Mouse (Mus musculus) skeletal muscle tissue, adult 2 months (tissue): ENCODE results near the gene Gp2.

Experiments used
- DNase-seq: peaks from one replicate; pipeline ENCODE4 v3.0.0-alpha.2; 2012; ENCODE audit warnings: low read depth, low spot score

Gp2 gene

DNA sequence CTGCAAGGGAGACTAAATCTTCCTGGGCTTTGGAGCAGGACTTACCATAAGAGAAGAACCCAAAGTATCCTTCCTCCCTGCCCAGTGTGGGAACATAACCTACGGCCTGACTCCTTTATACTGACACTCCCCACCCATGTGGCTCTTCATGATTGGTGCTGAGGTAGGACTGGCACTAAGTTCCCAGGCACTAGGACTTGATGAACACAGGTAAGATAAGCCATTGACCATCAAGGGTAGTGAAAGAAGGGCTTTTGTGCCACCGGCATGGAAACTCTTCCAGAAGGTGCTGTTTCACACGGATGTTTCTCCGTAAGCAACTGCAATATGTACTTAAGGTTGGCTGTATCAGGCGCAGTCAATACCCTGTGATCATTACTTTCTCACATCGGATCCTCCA lies at the start of gene Gp2:
Gene Gp2 (minus strand): TSS at position 101 of the 400 bp plus-strand sequence.
- DNase-seq = no peak

DNA sequence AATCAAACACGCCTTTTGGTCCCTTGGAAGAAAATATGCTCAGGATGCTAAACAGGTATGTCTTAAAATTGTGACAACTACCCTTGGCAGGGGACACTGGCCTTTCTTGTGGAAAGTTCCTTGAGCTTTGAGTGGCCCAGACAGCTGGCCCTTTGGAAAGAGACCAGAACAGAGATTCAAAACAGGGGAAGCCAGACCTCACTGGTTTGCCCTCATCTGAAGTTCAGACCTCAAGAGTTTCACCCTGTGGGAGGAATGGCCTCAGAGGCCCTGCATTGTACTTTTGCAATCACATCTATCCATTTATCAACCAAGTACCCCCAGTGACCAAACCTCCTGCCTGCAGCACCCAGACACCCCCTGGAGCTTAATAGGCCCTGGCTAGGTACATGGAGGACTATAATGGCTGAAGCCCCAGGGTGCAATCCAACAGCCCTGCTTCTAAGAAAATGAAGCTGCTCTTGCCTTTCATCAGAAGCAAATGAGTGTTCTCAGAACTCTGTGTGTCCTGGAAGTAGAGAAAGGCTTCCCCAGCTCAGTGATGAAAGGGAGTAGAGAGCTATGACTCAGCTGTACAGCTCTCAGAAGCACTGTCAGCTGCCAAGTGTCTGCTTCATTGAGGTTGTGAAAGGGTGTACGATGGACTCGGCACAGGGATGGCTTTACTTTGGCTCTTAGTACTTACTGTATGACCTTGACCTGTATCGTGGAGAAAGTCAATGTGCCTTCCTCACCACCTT lies 31.1 kb upstream of the Gp2 start:
- no peak for DNase-seq

DNA sequence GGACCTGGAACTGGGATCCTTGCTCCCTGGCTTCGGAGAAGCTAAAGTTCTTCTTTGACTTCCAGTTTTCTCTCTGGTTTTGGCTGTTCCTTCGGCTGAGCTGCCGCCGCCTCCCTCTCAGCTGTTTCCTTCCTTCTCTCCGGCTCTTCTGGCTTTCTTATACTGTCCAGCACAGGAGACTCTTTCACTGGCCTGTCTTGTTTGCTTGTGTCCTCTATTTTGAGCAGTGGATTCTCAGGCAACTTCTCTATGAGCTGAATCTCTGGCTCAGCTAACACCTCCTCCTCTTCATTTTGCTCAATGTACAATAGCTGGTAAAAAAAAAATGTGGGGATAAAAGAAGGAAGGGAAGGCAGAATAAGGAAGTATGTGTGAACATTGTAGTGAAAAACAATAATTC lies 27.6 kb upstream of the Gp2 start:
- no peak for DNase-seq

DNA sequence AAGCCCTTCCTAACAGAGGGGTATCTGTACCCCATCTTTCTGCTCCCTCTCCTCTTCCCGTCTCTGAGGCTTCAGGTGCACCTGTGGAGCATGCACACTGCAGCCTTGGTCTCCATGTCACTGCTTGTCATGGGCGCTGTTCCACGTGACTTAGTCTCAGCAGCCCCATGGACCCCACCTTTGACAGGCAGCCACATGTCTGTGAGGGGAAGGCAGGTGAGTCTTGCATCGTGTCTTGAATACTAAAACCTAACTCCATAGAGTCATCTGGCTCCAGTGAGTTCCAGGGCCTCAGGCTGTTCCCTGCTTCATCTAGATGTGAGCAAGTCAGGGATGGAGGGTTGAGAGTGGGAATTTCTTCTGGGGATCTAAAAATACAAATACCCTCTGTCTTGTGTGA lies 25.1 kb upstream of the Gp2 start:
- no peak for DNase-seq

DNA sequence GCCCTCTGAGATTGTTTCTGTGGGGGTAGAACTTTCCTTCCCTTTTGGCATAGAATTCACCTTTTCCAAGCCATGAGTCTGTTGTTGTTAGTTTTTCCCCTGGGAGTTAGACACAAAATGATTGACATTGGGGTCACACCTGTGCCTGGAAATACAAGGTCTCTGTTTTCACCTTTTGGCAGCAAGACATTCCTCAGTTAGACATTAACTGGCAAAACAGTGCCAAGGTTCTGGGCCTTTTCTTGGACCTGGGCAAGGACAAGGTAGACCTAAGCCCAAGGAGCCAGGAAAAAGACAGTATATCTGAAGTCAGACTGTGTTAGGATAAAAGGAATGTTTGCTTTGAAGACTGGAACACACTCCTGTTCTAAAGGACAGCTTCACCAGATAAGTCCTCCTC lies 20.2 kb upstream of the Gp2 start, which contains the start of gene Umod:
Gene Umod (minus strand): TSS at position 27 of the 400 bp plus-strand sequence.
- no peak for DNase-seq

DNA sequence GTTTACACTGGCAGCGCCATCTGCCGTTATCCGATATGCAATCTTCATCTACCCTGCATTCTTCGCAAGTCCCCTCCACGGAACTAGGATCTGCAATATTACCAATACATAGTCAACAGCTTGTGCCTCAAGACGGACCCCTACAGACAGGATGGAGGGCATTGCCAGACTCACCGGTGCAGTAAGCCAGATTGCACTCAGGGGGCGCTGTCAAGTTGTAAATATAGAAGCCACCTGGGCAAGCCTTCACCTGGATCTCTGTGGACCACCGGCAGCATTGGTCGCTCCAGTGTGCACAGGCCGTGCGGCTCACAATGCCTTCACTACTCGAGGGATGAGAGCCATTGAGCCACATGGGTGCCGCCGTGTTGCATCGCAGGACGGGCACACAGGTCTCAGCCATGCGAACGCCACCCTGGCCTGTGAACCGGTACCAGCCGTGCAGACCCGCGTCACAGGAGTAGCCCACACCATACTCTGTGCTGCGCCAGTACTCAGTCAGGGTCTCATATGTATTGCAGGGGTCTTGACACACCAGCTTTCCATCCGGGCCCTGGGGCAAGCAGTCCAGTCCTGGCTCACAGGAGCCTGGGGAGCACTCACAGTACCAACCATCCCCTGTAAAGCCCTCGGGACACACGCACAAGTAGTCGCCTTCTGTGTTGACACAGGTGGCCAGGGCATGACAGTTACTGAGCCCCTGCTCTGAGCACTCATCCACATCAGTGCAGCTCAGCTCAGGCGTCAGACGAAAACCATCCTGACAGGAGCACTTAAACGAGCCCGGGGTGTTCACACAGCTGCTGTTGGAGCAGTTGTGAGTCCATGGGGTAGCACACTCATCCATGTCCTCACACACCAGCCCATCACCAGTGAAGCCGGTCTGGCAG lies 17.7 kb upstream of the Gp2 start:
- DNase-seq = no peak

DNA sequence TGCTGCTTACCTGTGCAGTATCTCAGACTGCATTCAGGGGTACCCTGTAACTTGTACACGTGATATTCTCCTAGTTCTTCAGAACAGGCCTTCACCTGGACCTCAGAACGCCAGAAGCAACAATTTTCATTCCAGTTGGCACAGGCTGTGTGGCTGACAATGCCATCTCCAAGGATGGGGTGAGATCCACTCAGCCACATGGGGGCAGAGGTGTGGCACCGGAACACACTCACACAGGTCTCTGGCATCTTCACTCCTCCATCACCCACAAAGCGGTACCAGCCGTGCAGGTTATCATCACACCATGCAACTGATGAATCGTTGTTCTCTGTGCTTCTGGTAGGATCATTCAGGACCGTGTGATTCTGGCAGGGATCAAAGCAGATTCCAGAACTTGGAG lies 4.9 kb downstream of the Gp2 start:
- DNase-seq = no peak

DNA sequence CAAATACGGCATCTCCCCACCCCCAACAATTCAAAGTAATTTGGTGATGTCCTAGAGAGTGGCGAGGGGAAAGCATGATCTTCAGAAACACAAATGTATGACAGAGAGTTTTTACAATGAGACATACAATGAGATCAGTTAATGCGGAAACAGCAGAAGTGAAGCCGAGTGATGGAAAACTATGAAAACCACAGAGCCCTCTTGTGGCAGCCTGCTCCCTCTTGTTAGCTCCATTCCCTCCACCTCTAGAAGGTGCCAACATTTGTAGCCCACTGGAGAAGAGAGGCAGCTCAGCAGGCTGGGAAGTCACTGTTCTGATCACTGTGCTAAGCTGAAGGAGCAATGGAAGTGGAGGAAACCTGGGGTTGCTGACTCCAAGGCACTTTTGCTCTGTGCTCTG lies 15.2 kb downstream of the Gp2 start:
- DNase-seq = no peak

DNA sequence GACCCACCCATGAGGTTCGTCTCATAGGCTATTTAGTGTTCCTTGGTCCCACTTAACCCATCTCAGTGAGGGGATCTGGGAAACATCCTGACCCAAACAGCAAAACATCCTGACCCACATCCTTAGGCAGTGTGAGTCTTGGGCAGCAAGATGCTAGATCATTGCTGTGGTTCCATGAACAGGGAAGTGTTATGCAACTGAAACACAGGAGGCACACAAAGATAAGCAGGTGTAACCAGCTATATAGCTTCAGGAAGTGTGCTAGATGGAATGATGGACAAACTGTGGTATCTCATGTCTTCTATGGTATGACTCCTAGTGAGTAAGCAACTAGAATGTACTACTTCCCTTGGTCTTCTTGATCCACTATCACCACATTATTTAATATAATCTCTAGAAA lies 17.1 kb downstream of the Gp2 start:
- DNase-seq = no peak

DNA sequence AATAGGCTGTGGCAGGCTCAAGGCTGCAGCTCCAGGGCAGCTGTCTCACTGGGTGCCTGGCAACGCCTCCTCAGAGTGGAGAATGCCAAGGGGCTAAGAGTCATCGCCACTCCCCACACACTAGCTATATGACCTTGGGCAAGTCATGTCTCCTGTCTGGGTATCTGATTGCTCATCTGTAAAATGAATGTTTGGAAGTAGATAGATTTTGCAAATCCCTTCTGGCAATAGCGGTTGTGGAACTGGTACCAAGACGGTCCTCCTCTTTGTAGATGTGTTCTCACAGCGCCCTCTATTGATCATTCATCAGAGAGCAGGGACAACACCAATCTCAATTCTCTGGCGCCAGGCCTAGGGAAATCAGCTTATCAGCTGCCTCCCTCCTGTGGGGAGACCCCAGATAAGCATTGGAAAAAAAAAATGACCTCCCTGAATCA lies 31.9 kb downstream of the Gp2 start:
- DNase-seq = no peak

DNA sequence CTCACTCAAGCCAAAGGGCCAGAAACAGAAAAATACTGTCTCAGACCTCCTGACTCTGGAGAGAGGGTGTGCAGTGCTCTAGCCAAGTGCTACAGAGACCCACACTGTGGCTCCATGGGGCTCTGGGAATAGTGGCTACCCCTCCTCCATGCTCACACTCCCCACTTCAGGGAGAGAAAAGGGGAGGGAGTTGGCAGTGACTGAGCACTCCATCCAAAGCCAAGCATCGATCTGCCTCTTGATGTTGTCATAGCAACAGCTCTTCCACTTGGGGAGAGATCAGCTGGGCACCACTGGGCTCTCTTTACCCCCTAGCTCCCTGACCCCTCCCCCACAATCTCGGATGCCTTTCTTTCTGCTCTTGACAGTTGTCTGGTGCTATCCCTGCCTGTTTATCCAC lies 38.4 kb downstream of the Gp2 start:
- no peak for DNase-seq

DNA sequence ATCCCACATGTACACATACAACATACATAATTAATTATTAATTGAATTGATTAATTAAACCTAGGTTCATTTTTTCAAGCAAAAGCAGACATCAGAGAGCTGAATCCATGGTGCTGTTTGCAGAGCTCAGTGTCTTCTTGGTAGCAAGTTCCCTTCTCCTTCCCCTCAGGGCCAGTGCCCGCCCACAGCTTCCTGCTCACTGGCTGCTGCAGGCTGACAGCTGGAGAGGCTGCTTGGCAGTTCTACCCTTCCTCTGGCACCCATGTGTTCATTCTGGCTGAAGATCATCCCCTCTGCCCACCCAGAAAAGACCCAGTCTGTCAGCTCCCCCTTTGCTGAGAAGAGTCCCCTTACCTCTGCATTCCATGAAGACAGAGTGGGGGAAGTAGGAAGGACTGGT lies 40.6 kb downstream of the Gp2 start:
- DNase-seq = no peak

DNA sequence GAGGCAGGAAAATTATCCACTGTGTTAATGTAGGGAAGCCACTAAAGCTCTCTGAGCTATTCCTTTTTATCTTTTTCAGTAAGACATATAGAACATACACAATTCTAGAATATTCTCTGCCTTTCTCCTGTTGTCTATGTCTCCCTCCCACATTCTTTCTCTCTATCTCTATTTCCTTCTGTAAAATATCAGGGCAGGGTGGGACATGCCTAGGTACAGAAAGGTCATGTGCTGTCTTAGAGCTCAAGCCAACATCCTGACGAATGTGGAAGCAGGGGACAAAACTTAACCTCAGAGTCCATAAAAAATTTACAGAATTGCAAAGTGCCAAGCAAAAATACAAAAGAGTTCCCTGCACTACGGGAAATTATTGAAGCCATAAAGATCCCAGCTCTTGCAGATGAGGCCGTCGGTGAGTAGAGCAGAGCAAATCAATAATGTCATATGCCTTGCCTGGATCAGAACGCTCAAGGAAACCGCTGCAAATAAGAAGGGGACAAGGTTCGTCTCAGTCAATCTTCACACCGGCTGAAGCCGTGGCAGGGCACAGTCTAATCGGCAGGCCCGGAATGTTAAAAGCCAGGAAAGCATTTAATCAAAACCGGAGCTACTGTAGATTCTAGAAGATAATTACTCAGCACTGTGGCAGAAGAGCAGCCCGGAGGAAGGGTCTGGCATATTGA lies 64.9 kb downstream of the Gp2 start:
- DNase-seq = no peak
